Mouse (Mus musculus): ENCODE data around the gene Vmn2r54.
"Not testable (repeated sequence)": the region's sequence is repeated elsewhere in the genome, so short reads cannot be mapped to it uniquely, and the experiment has no call there.

Vmn2r54 gene

GRCm38 (mm10) chr7:12640219-12640618, at the start of gene Vmn2r54:
Vmn2r54 (minus strand) TSS chr7:12640319.
- CTCF ChIA-PET: not testable (repeated sequence)

GRCm38 (mm10) chr7:12684903-12685302, 44.8 kb upstream of the Vmn2r54 start, which contains the start of gene Vmn2r55:
Vmn2r55 (minus strand) TSS chr7:12685003.
- CTCF ChIA-PET: not testable (repeated sequence)

- CTCF ChIA-PET: no interaction called here
Measured at GRCm38 (mm10) chr7:12608688-12609087, 31.4 kb downstream of the Vmn2r54 start, which contains the start of gene Vmn2r53. Vmn2r53 (minus strand) TSS chr7:12608788.
